Mouse (Mus musculus): ENCODE measurements around the gene Ubr1.

Ubr1 gene

GRCm38 (mm10) chr2:120853151-120853550 lies 117.4 kb downstream of the Ubr1 start:
- no peak for DNase-seq (ENCODE audit: low read depth, low spot score)

DNA sequence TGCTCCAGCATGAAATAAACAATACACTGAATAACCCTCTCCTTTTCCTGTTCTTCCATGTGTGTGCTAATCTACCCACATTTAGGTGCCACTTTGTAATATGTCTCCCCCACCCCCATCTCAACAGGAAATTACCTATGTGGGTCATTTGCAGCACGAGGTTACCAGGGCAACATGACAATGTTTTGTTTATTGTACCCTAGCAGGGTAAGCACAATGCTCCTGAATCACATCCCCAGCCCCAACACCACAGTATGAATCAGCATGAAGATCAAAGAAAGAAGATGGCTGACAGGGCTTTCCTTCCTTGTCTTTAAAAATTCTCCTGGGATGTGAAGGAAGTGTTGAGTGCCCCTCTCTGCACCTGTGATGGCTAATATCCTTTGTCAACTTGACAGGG lies 117.9 kb downstream of the Ubr1 start:
- no peak for DNase-seq (ENCODE audit: low read depth, low spot score)

DNA sequence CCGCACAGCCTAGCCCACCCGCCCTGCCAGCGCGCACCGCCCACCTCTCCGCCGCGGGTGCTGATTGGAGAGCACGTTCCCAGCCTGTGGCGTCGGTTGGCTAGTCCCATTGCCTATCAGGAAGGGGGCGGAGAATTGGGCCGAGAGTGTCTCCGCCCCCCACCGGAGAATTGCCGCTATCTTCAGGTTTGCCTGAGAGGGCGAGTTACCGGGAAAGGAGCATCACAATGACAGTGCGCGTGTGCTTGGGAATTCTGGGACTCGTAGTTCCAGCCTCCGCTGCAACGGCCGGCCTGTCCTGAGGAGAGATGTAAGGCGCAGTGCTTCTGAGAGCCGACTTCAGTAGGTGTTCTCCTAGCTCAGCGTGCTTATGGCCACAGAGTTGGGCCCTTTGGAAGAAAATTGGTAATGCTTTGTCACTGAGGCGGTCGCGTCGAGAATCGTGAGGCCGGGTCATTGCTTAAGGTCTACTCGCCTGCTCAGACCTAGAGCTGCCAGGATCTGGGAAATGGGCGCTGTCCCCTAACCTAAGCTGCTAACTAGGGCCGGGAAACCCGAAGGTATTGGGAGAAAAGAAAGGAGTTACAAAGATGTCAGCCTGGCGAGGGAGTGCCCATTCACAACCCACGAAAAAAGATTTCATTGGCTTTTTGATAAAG lies 120.0 kb downstream of the Ubr1 start, which contains the start of gene Ttbk2:
Gene Ttbk2 (minus strand): TSS at position 181 of the 659 bp plus-strand sequence.
- DNase-seq (ENCODE audit: low read depth, low spot score) = peak; percentile 100

DNA sequence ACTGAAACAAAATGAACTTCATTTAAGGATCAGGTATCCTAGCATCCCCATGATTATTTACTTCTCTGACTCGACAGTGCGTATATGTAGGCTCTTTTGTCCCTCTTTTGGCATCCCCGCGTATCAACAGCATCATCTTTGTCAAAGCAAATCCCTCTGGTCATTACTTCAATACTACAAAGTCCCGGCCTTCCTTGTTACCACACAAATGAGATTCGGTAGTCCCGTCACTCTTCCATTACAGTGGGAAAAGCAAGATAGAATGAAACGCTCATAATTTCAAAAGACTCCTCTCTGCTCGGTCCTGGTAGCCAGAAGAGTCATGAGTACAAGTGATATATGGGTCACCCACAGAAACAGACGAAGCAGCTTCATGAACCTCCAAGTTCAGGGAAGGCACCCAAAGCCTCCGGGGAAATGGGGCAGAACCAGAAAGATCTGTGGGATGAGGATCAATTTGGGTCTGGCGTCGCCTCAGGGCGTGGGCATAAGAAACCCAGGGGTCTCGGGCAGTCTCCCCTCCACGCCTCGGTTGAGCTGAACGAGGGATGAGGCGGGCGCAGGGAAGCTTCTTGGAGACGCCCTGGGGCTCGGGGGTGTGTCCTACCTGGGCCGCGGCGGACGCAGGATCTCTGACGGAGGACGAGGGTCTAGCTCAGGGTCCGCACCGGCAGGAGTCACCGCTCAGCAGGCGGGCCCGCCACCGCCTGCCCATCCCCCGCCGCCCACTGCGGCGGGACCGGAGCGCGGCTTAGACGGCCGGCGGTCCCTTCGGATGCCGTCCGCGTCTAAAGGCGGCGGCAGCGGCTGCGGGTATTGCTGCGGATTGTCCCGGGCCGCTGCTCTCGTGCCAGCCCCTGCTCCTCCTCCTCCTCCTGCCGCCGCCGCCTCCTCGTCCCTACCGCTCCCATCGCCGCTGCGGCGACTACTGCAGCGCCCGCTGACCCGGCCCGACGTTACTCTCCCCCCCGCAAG lies 120.8 kb downstream of the Ubr1 start, which contains the start of gene Cdan1:
Gene Cdan1 (minus strand): TSS at position 680 of the 975 bp plus-strand sequence.
- DNase-seq (ENCODE audit: low read depth, low spot score) = peak; percentile 41

- no peak for DNase-seq (ENCODE audit: low read depth, low spot score)
Observed at GRCm38 (mm10) chr2:120845280-120845679, 125.2 kb downstream of the Ubr1 start.

DNA sequence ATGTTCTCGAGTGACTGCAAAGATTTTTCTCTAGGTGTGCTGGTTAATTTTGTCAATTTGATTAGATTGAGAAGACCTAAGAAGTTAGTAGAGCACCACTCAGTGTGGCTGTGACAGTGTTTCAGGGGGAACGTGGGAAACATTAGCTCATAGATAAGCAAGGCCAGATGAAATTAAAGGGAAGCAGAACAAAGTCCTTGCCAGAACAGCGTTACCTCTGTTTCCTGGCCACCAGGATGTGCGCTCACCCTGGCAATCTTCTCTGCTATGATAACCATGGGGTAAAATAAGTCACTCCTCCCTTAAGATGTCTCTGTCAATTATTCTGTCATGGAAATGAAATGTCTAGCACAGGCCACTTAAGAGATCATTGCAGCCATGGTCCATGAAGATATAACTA lies 126.5 kb downstream of the Ubr1 start:
- no peak for DNase-seq (ENCODE audit: low read depth, low spot score)

DNA sequence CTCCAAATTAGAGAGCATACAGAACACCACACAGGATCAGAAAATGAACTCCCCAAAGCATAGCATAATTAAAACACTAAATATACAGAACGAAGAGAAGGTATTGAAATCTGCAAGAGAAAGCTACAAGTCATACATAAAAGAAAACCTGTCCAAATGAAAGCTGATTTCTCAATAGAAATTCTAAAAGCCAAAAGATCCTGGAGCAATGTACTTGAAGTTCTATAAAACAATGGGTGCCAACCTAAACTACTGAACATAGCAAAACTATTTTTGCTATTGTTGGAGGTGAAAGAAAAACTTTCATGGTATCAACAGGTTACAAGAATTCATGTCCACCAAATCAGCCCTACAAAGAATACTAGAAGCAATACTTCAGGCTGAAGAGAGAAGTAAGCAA lies 129.3 kb downstream of the Ubr1 start:
- no peak for DNase-seq (ENCODE audit: low read depth, low spot score)

DNA sequence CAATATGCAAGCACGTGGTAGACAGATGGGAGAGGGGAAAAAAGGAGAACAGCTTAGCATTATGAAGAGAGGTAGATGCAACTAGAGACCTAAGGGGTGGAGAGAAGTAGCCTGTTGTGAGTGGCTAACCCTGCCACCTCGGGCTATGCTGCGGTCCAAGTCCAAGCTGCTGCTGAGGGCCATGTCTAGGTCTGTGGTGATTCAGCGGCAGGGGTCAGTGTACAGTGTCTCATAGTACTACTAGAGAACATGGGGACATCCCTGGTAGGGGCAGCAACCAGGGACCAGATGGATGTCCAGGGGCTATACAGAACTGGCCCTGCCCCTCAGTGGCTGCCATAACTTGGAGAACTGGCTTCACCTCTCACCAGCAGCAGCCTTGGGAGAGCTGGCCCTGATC lies 135.3 kb downstream of the Ubr1 start:
- no peak for DNase-seq (ENCODE audit: low read depth, low spot score)

DNA sequence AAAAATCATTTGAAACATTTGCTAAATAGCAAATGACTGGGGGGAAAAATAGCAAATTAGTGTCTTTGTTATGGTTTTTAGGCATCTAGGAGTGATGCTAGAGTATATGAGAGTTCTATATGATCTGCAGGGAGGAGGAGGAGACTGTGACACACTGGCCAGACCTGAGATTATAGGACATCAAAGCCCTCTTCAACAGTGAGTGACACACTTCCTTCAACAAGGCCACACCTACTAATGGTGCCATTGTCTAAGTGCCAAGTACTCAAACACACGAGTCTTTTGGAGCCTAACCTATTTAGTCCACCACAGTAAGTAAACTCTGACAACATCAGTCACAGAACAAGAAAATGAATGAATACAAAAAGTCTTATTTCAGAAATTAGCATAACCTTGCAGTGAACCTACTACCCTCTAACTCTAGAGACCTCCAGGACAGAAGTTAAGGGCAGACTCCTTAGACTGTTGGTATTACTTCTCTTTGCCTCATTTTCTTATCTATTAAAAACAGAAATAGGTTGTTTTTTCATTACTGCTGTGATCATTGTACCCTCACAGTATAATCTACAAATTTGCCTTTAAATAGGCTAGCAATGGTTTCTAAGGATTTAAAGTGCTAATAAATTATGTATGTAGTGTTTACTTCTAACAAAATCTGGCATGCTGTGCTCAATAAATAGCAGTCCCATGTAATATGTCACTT lies 143.4 kb downstream of the Ubr1 start:
- no peak for DNase-seq (ENCODE audit: low read depth, low spot score)
